Mouse (Mus musculus) urinary bladder, postnatal 4 days (tissue): ENCODE measurements at regions not wholly inside any gene's neighbourhood (a gene's known extent, or its start where the extent isn't known, plus 50 kb on each side); places are given as distances from the start of the nearest gene placed in this dataset.
"Not testable (repeated sequence)": the region's sequence is repeated elsewhere in the genome, so short reads cannot be mapped to it uniquely, and the experiment has no call there.

ENCODE experiments used
- DNase-seq, 2 experiments: peaks; one replicate each; pipeline ENCODE4 v3.0.0; 2021 to 2022; ENCODE audit warnings: low spot score in 2 of 2

GRCm38 (mm10) chr6:37618990-37619389, 89.0 kb downstream of the Akr1d1 start:
- no peak for DNase-seq

GRCm38 (mm10) chr6:37621364-37622029, 91.5 kb downstream of the Akr1d1 start:
- DNase-seq = no peak

- DNase-seq = no peak
These were observed 92.3 kb downstream of the Akr1d1 start for GRCm38 (mm10) chr6:37622273-37622672.

- DNase-seq = no peak
These were observed 97.2 kb downstream of the Akr1d1 start for GRCm38 (mm10) chr6:37627206-37627605.

- no peak for DNase-seq
These were observed 104.0 kb downstream of the Akr1d1 start for GRCm38 (mm10) chr6:37633948-37634347.

GRCm38 (mm10) chr6:37642066-37642465, 112.1 kb downstream of the Akr1d1 start:
- no peak for DNase-seq

GRCm38 (mm10) chr6:37642701-37643121, 112.7 kb downstream of the Akr1d1 start:
- DNase-seq = no peak

- DNase-seq = no peak
These were observed 113.2 kb downstream of the Akr1d1 start for GRCm38 (mm10) chr6:37643176-37643575.

- DNase-seq = no peak
These were observed 113.7 kb downstream of the Akr1d1 start for GRCm38 (mm10) chr6:37643718-37644117.

- no peak for DNase-seq
These were observed 115.6 kb downstream of the Akr1d1 start for GRCm38 (mm10) chr6:37645551-37645950.

- DNase-seq = not testable (repeated sequence)
These were observed 127.3 kb downstream of the Akr1d1 start for GRCm38 (mm10) chr6:37657300-37657699.

- no peak for DNase-seq
These were observed 128.2 kb downstream of the Akr1d1 start for GRCm38 (mm10) chr6:37658021-37658650.

GRCm38 (mm10) chr6:37662747-37663146, 132.8 kb downstream of the Akr1d1 start:
- no peak for DNase-seq

- no peak for DNase-seq
These were observed 135.6 kb downstream of the Akr1d1 start for GRCm38 (mm10) chr6:37665576-37665975.

- DNase-seq = no peak
These were observed 139.4 kb downstream of the Akr1d1 start for GRCm38 (mm10) chr6:37669407-37669806.

GRCm38 (mm10) chr6:37670701-37671100, 140.7 kb downstream of the Akr1d1 start:
- no peak for DNase-seq

GRCm38 (mm10) chr6:37679871-37680270, 149.9 kb downstream of the Akr1d1 start:
- no peak for DNase-seq

- DNase-seq = not testable (repeated sequence)
These were observed 151.4 kb downstream of the Akr1d1 start for GRCm38 (mm10) chr6:37681331-37681730.

- DNase-seq = no peak
These were observed 156.1 kb downstream of the Akr1d1 start for GRCm38 (mm10) chr6:37686094-37686493.

- no peak for DNase-seq
These were observed 159.1 kb downstream of the Akr1d1 start for GRCm38 (mm10) chr6:37688866-37689617.

GRCm38 (mm10) chr6:37689696-37690095, 159.7 kb downstream of the Akr1d1 start:
- no peak for DNase-seq

GRCm38 (mm10) chr6:37691976-37692644, 162.1 kb downstream of the Akr1d1 start:
- DNase-seq = no peak
